Mouse (Mus musculus) myocyte (in vitro differentiated cells): ENCODE data around the gene Cckar. TPM values are rescaled to one million over a fixed set of nuclear protein-coding genes. Genes with fewer than 3 reads are reported as not detected.

Experiments
- H3K27me3 ChIP-seq: one replicate; pipeline ENCODE4 v1.6.1; 2011; ENCODE audit not compliant: control insufficient read depth, insufficient read depth, insufficient read length
- H3K36me3 ChIP-seq: one replicate; pipeline ENCODE4 v1.6.1; 2011; ENCODE audit not compliant: control insufficient read depth, insufficient read depth
- H3K4me2 ChIP-seq: one replicate; pipeline ENCODE4 v1.6.1; 2011; ENCODE audit warnings: low read depth, control low read depth
- H3K4me3 ChIP-seq: one replicate; pipeline ENCODE4 v1.5.1; 2011; ENCODE audit warnings: mild to moderate bottlenecking, control low read depth, moderate library complexity
- H3K79me2 ChIP-seq: one replicate; pipeline ENCODE4 v1.6.1; 2011; ENCODE audit not compliant: control insufficient read depth, insufficient read depth
- H3ac ChIP-seq: one replicate; pipeline ENCODE4 v1.6.1; 2011; ENCODE audit not compliant: control insufficient read depth, insufficient read length
- CEBPB ChIP-seq: IDR thresholded peaks from 2 replicates; pipeline ENCODE4 v1.6.1; 2011; ENCODE audit warnings: mild to moderate bottlenecking, moderate library complexity; ENCODE audit not compliant: poor library complexity, insufficient read depth, severe bottlenecking
- E2F4 ChIP-seq: IDR thresholded peaks from one replicate; pipeline ENCODE4 v1.6.1; 2011; ENCODE audit warnings: mild to moderate bottlenecking, control low read depth, moderate library complexity; ENCODE audit not compliant: insufficient read depth
- MAX ChIP-seq: IDR thresholded peaks from one replicate; pipeline ENCODE4 v1.6.1; 2011; ENCODE audit warnings: low read depth, mild to moderate bottlenecking, control low read depth
- MYOD1 ChIP-seq, 3 experiments: IDR thresholded peaks; one replicate each; pipeline ENCODE4 v1.6.1; 2011; ENCODE audit warnings: control low read depth in 2 of 3, low read depth in 2 of 3, mild to moderate bottlenecking in 2 of 3, moderate library complexity in 1 of 3; ENCODE audit not compliant: insufficient read length in 2 of 3, control insufficient read depth in 1 of 3
- MYOG ChIP-seq, 3 experiments: IDR thresholded peaks; one replicate each; pipeline ENCODE4 v1.6.1; 2011; ENCODE audit warnings: control low read depth in 2 of 3, low read depth in 2 of 3, mild to moderate bottlenecking in 2 of 3; ENCODE audit not compliant: insufficient read length in 2 of 3, control insufficient read depth in 1 of 3, insufficient read depth in 1 of 3
- POLR2A ChIP-seq: IDR thresholded peaks from one replicate; pipeline ENCODE4 v1.6.1; 2011; ENCODE audit warnings: low read depth, mild to moderate bottlenecking, control low read depth, moderate library complexity; ENCODE audit not compliant: insufficient read length
- POLR2AphosphoS2 ChIP-seq: IDR thresholded peaks from one replicate; pipeline ENCODE4 v1.6.1; 2011; ENCODE audit warnings: low read depth, control low read depth; ENCODE audit not compliant: insufficient read length
- REST ChIP-seq: IDR thresholded peaks from one replicate; pipeline ENCODE4 v1.6.1; 2011; ENCODE audit warnings: mild to moderate bottlenecking, control low read depth, moderate library complexity; ENCODE audit not compliant: insufficient read depth, insufficient read length
- SRF ChIP-seq: IDR thresholded peaks from one replicate; pipeline ENCODE4 v1.6.1; 2011; ENCODE audit warnings: low read depth; ENCODE audit not compliant: control insufficient read depth, insufficient read length
- TCF12 ChIP-seq: IDR thresholded peaks from one replicate; pipeline ENCODE4 v1.6.1; 2011; ENCODE audit warnings: mild to moderate bottlenecking, control low read depth; ENCODE audit not compliant: poor library complexity, insufficient read depth, severe bottlenecking
- TCF3 ChIP-seq: IDR thresholded peaks from one replicate; pipeline ENCODE4 v1.6.1; 2011; ENCODE audit warnings: low read depth, control low read depth; ENCODE audit not compliant: insufficient read length
- USF1 ChIP-seq: IDR thresholded peaks from one replicate; pipeline ENCODE4 v1.6.1; 2011; ENCODE audit warnings: low read depth, mild to moderate bottlenecking, control low read depth, moderate library complexity
- polyA plus RNA-seq: library from polyadenylated mRNA; unstranded; fragments of >200 nt; fragmentation: generic; extraction: Trizol; gene quantifications from one replicate; pipeline ENCODE4 v1.2.1, GENCODE M21; 2012; ENCODE audit warnings: missing spikeins

The Cckar gene
- polyA plus RNA-seq, 1 experiment, result not detected

- Histone ChIP-seq H3K27me3 (peaks cover 14% of the 10 kb centered on the region), H3K4me2 (no peak overlapping the region), H3K4me3 (no peak overlapping the region), H3K36me3 (no peaks in the 10 kb centered on the region), H3K79me2 (no peaks in the 10 kb centered on the region), H3ac (no peak overlapping the region)
- no peak for TF ChIP-seq POLR2A
- TF ChIP-seq MYOD1 (IDR thresholded peaks at IDR 0.05; ENCODE audit: control insufficient read depth in 1 of 3, insufficient read length in 2 of 3, low read depth in 2 of 3), result no peak
- TF ChIP-seq E2F4, result no peak
- no peak for TF ChIP-seq MYOG (IDR thresholded peaks at IDR 0.05; ENCODE audit: control insufficient read depth in 1 of 3, insufficient read depth in 1 of 3, insufficient read length in 2 of 3, low read depth in 2 of 3)
- no peak for TF ChIP-seq TCF12
- TF ChIP-seq POLR2AphosphoS2, result no peak
- no peak for TF ChIP-seq REST
- no peak for TF ChIP-seq MAX
- TF ChIP-seq CEBPB, result no peak
- no peak for TF ChIP-seq TCF3
- TF ChIP-seq SRF, result no peak
- no peak for TF ChIP-seq USF1
Measured at GRCm38 (mm10) chr5:53716462-53716861, 9.0 kb upstream of the Cckar start.

- TF ChIP-seq POLR2AphosphoS2 (no peak), SRF (no peak), MAX (no peak), REST (no peak), USF1 (no peak), POLR2A (no peak), E2F4 (no peak), MYOD1 (IDR thresholded peaks at IDR 0.05; ENCODE audit: control insufficient read depth in 1 of 3, insufficient read length in 2 of 3, low read depth in 2 of 3) (no peak), TCF12 (no peak)
- Histone ChIP-seq H3K79me2 (no peaks in the 10 kb centered on the region), H3K36me3 (no peaks in the 10 kb centered on the region), H3ac (no peak overlapping the region), H3K27me3 (peaks cover 28% of the 10 kb centered on the region), H3K4me2 (no peak overlapping the region), H3K4me3 (no peak overlapping the region)
Measured at GRCm38 (mm10) chr5:53711277-53711676, 3.8 kb upstream of the Cckar start.

GRCm38 (mm10) chr5:53708191-53708590, 686 bp upstream of the Cckar start:
- H3K36me3 ChIP-seq, result no peaks in the 10 kb centered on the region
- H3ac ChIP-seq, result no peak overlapping the region
- no peak overlapping the region for H3K4me2 ChIP-seq
- peaks cover 29% of the 10 kb centered on the region for H3K27me3 ChIP-seq
- H3K4me3 ChIP-seq, result no peak overlapping the region
- TF ChIP-seq MAX (no peak), USF1 (no peak), E2F4 (no peak), CEBPB (no peak), TCF12 (no peak), POLR2AphosphoS2 (no peak)
- H3K79me2 ChIP-seq, result no peaks in the 10 kb centered on the region

- Histone ChIP-seq H3K4me3 (no peak overlapping the region), H3K4me2 (no peak overlapping the region)
Measured at GRCm38 (mm10) chr5:53702686-53703085, 4.8 kb downstream of the Cckar start.

GRCm38 (mm10) chr5:53697794-53698193, 9.7 kb downstream of the Cckar start:
- no peak overlapping the region for H3K4me2 ChIP-seq
- TF ChIP-seq E2F4 (no peak), POLR2A (no peak), TCF12 (no peak), SRF (no peak), TCF3 (no peak), USF1 (no peak), POLR2AphosphoS2 (no peak), REST (no peak), MYOD1 (IDR thresholded peaks at IDR 0.05; ENCODE audit: control insufficient read depth in 1 of 3, insufficient read length in 2 of 3, low read depth in 2 of 3) (no peak), MYOG (IDR thresholded peaks at IDR 0.05; ENCODE audit: control insufficient read depth in 1 of 3, insufficient read depth in 1 of 3, insufficient read length in 2 of 3, low read depth in 2 of 3) (no peak), MAX (no peak), CEBPB (no peak)
- H3K4me3 ChIP-seq, result no peak overlapping the region
- peaks cover 33% of the 10 kb centered on the region for H3K27me3 ChIP-seq
- H3ac ChIP-seq, result no peak overlapping the region
- H3K36me3 ChIP-seq, result no peaks in the 10 kb centered on the region
- H3K79me2 ChIP-seq, result no peaks in the 10 kb centered on the region

More at GRCm38 (mm10) chr5:53702686-53703085, 4.8 kb downstream of the Cckar start:
- Histone ChIP-seq H3K36me3 (no peaks in the 10 kb centered on the region), H3K79me2 (no peaks in the 10 kb centered on the region), H3ac (no peak overlapping the region), H3K27me3 (peaks cover 45% of the 10 kb centered on the region)
- no peak for TF ChIP-seq REST
- TF ChIP-seq POLR2AphosphoS2, result no peak
- no peak for TF ChIP-seq POLR2A
- TF ChIP-seq MAX, result no peak
- no peak for TF ChIP-seq TCF3
- TF ChIP-seq E2F4, result no peak
- no peak for TF ChIP-seq TCF12
- TF ChIP-seq USF1, result no peak
- TF ChIP-seq CEBPB, result no peak
- no peak for TF ChIP-seq SRF
- no peak for TF ChIP-seq MYOD1 (IDR thresholded peaks at IDR 0.05; ENCODE audit: control insufficient read depth in 1 of 3, insufficient read length in 2 of 3, low read depth in 2 of 3)
- no peak for TF ChIP-seq MYOG (IDR thresholded peaks at IDR 0.05; ENCODE audit: control insufficient read depth in 1 of 3, insufficient read depth in 1 of 3, insufficient read length in 2 of 3, low read depth in 2 of 3)
